Mouse (Mus musculus) megakaryocyte, embryonic 14.5 days (primary cell): ENCODE results near the gene Carm1.

Experiments
- FLI1 ChIP-seq: IDR thresholded peaks from 2 replicates; pipeline ENCODE4 v1.6.1; 2012; ENCODE audit warnings: low read length, inconsistent platforms, mixed read lengths
- GATA1 ChIP-seq: IDR thresholded peaks from 3 replicates; pipeline ENCODE4 v1.6.1; 2012; ENCODE audit warnings: mixed read lengths, low read length, inconsistent platforms, borderline replicate concordance

- TF ChIP-seq GATA1 (no peak), FLI1 (no peak)
Observed at GRCm38 (mm10) chr9:21633106-21633505, 86.4 kb downstream of the Carm1 start.
